Mouse (Mus musculus) ES-Bruce4 (cell line): ENCODE data around the gene Upf2. TPM values are rescaled to one million over a fixed set of nuclear protein-coding genes. Genes with fewer than 3 reads are reported as not detected.
"Not testable (repeated sequence)": the region's sequence is repeated elsewhere in the genome, so short reads cannot be mapped to it uniquely, and the experiment has no call there.

Source experiments
- H3K27ac ChIP-seq: 2 replicates; pipeline ENCODE4 v1.5.1; 2012; ENCODE audit warnings: low read length, inconsistent platforms; ENCODE audit not compliant: insufficient read depth
- H3K27me3 ChIP-seq: 2 replicates; pipeline ENCODE4 v1.6.1; 2012; ENCODE audit warnings: mild to moderate bottlenecking, low read length, inconsistent platforms; ENCODE audit not compliant: control insufficient read depth, poor library complexity, insufficient read depth, severe bottlenecking
- H3K36me3 ChIP-seq: 2 replicates; pipeline ENCODE4 v1.6.1; 2012; ENCODE audit warnings: inconsistent platforms, mild to moderate bottlenecking, low read length, moderate library complexity; ENCODE audit not compliant: control insufficient read depth, poor library complexity, insufficient read depth, severe bottlenecking
- H3K4me1 ChIP-seq: one replicate; pipeline ENCODE4 v1.8.1; 2011; ENCODE audit warnings: low read length; ENCODE audit not compliant: control insufficient read depth, insufficient read depth
- H3K4me3 ChIP-seq: 2 replicates; pipeline ENCODE4 v1.5.1; 2011; ENCODE audit warnings: low read depth, mild to moderate bottlenecking, low read length
- H3K9ac ChIP-seq: 2 replicates; pipeline ENCODE4 v1.6.1; 2012; ENCODE audit warnings: low read depth, mild to moderate bottlenecking, inconsistent platforms; ENCODE audit not compliant: poor library complexity, severe bottlenecking
- H3K9me3 ChIP-seq: replicated peaks from 2 replicates; pipeline ENCODE4 v1.6.1; 2012; ENCODE audit warnings: mild to moderate bottlenecking, low read length, inconsistent platforms; ENCODE audit not compliant: control insufficient read depth, poor library complexity, insufficient read depth, severe bottlenecking
- CTCF ChIP-seq: IDR thresholded peaks from one replicate; pipeline ENCODE4 v1.8.1; 2011; ENCODE audit warnings: low read depth, low read length
- EP300 ChIP-seq: IDR thresholded peaks from 2 replicates; pipeline ENCODE4 v1.6.1; 2011; ENCODE audit warnings: low read depth, low read length; ENCODE audit not compliant: insufficient read depth
- POLR2A ChIP-seq: IDR thresholded peaks from one replicate; pipeline ENCODE4 v1.8.1; 2011; ENCODE audit warnings: low read length; ENCODE audit not compliant: insufficient read depth
- polyA plus RNA-seq: library from polyadenylated mRNA; stranded (reverse); fragments of >200 nt; gene quantifications from 2 replicates; pipeline ENCODE4 v1.2.4, GENCODE M21; 2011; ENCODE audit warnings: low read depth; ENCODE audit not compliant: missing spikeins, insufficient read depth, insufficient read length

The Upf2 gene
- polyA plus RNA-seq, 1 experiment, result 47.9 TPM

DNA sequence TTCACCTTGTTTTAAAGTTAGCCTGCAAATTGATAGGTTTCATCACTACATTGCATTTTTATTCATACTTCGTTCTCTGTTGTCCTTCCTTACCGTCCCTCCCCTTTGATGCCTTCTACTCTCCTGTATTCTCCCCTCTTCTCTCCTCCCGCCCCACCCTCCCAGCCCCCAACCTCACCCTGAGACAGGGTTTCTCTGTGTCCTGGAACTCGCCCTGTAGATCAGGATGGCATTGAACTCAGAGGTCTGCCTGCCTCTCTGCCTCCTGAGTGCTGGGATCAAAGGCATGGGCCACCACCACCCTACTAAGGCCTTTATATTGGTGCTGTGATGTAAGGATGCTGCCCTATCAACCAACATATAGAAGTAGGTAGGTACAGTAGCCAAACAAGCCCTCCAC, 8.2 kb upstream of the Upf2 start:
- Histone ChIP-seq H3K4me1 (peaks cover 2% of the 10 kb centered on the region), H3K4me3 (peak overlapping the region; percentile 11; the same call in 1 of the 2 replicates), H3K27ac (no peak overlapping the region), H3K9ac (peak overlapping the region; percentile 77; the same call in 1 of the 2 replicates), H3K36me3 (no peaks in the 10 kb centered on the region), H3K9me3 (no peaks in the 10 kb centered on the region), H3K27me3 (no peaks in the 10 kb centered on the region)
- TF ChIP-seq CTCF (no peak), POLR2A (no peak), EP300 (no peak)

DNA sequence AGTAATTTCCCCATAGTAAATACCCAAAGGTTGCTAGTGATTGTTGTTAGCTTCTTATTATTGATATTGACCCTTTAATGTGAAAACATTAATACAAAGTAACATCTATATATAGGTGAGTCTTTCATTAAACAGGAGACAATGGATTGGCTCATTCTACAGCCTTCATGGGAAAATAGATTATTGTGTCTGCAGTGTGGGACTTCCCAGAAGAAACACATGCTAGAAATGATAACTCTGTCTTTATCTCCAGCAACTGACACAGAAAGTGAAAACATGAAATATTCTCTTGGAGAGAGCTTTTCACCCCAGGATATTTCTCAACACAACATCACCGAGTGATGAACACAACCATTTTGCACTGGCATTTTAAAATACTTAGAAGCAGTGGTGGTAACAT, 5.6 kb upstream of the Upf2 start:
- Histone ChIP-seq H3K9me3 (no peaks in the 10 kb centered on the region), H3K4me1 (peaks cover 2% of the 10 kb centered on the region), H3K27ac (no peak overlapping the region), H3K27me3 (no peaks in the 10 kb centered on the region), H3K9ac (no peak overlapping the region), H3K4me3 (no peak overlapping the region), H3K36me3 (no peaks in the 10 kb centered on the region)
- TF ChIP-seq POLR2A, result no peak
- no peak for TF ChIP-seq EP300
- no peak for TF ChIP-seq CTCF

DNA sequence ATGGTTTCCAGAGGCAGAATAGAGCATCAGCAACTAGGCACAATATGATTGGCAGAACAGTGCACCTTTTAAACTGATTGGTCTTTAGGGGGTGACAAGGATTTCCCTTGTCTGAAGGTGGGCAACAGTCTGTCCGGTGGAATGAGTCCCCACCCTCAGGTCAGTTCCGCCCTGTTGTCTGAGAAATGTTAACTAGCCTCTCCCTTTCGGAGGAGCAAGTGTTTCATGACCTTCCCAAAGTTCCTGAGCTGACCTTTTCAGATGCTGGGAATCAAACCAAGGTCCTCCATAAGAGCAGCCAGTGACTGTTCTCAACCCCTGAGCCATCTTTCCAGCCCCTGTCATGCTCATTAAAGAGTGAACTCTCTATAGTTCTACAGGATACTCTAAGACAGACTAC, 4.4 kb upstream of the Upf2 start:
- Histone ChIP-seq H3K36me3 (no peaks in the 10 kb centered on the region), H3K9me3 (no peaks in the 10 kb centered on the region), H3K9ac (0 out of 2 replicates have a peak overlapping the region, but pooled peaks have one; percentile 2), H3K4me3 (no peak overlapping the region), H3K27me3 (no peaks in the 10 kb centered on the region), H3K4me1 (peaks cover 2% of the 10 kb centered on the region), H3K27ac (peak overlapping the region; percentile 62)
- 0 out of 2 replicates have a peak, but pooled peaks have one; percentile 21 for TF ChIP-seq EP300
- no peak for TF ChIP-seq POLR2A
- TF ChIP-seq CTCF, result no peak

GRCm38 (mm10) chr2:5948964-5949363, 2.3 kb upstream of the Upf2 start:
- Histone ChIP-seq H3K9ac (peak overlapping the region; percentile 56; the same call in 1 of the 2 replicates), H3K27me3 (no peaks in the 10 kb centered on the region), H3K27ac (no peak overlapping the region), H3K9me3 (no peaks in the 10 kb centered on the region), H3K4me1 (peaks cover 2% of the 10 kb centered on the region), H3K4me3 (no peak overlapping the region), H3K36me3 (no peaks in the 10 kb centered on the region; the same call in 1 of the 2 replicates)
- TF ChIP-seq CTCF, result no peak
- no peak for TF ChIP-seq EP300
- TF ChIP-seq POLR2A, result no peak

GRCm38 (mm10) chr2:5949821-5950220, 1.4 kb upstream of the Upf2 start:
- H3K36me3 ChIP-seq, H3K9me3 ChIP-seq, H3K27me3 ChIP-seq, H3K4me1 ChIP-seq: not testable (repeated sequence)
- peak overlapping the region; percentile 96; the same call in 1 of the 2 replicates for H3K27ac ChIP-seq
- peak overlapping the region; percentile 92 for H3K9ac ChIP-seq
- peak overlapping the region; percentile 91; the same call in 1 of the 2 replicates for H3K4me3 ChIP-seq

GRCm38 (mm10) chr2:5950305-5950704, 964 bp upstream of the Upf2 start:
- peak overlapping the region; percentile 92 for H3K9ac ChIP-seq
- peaks cover 2% of the 10 kb centered on the region for H3K4me1 ChIP-seq
- H3K9me3 ChIP-seq, result no peaks in the 10 kb centered on the region
- H3K27ac ChIP-seq, result peak overlapping the region; percentile 96
- H3K4me3 ChIP-seq, result peak overlapping the region; percentile 91
- H3K27me3 ChIP-seq, result no peaks in the 10 kb centered on the region
- no peaks in the 10 kb centered on the region; the same call in 1 of the 2 replicates for H3K36me3 ChIP-seq
- TF ChIP-seq EP300 (no peak), CTCF (no peak), POLR2A (no peak)
